Mouse (Mus musculus) MN1 (cell line): ENCODE data around the gene Pde2a.

Experiments used
- DNase-seq: peaks from one replicate; pipeline ENCODE4 v3.0.0-alpha.2; 2016; ENCODE audit warnings: low spot score

The Pde2a gene

GRCm38 (mm10) chr7:101403831-101404230 lies 17.7 kb upstream of the Pde2a start:
- no peak for DNase-seq

- DNase-seq = no peak
These were observed 11.1 kb upstream of the Pde2a start, which contains the start of gene Gm45837 for GRCm38 (mm10) chr7:101410267-101410936. Gene Gm45837 (plus strand): TSS chr7:101410886.

- peak; percentile 88 for DNase-seq
These were observed 8.7 kb upstream of the Pde2a start for GRCm38 (mm10) chr7:101412796-101413195.

GRCm38 (mm10) chr7:101414209-101414608 lies 7.3 kb upstream of the Pde2a start:
- peak; percentile 23 for DNase-seq

- DNase-seq = peak; percentile 47
These were observed 6.6 kb upstream of the Pde2a start for GRCm38 (mm10) chr7:101414661-101415511.

- no peak for DNase-seq
These were observed 5.9 kb upstream of the Pde2a start for GRCm38 (mm10) chr7:101415512-101416100.

GRCm38 (mm10) chr7:101416391-101416790 lies 5.1 kb upstream of the Pde2a start:
- no peak for DNase-seq

- peak; percentile 57 for DNase-seq
These were observed 2.3 kb upstream of the Pde2a start for GRCm38 (mm10) chr7:101419013-101419770.

GRCm38 (mm10) chr7:101422069-101422468 lies 578 bp downstream of the Pde2a start:
- DNase-seq = no peak

GRCm38 (mm10) chr7:101422646-101423045 lies 1.2 kb downstream of the Pde2a start:
- DNase-seq = no peak

GRCm38 (mm10) chr7:101423970-101424369 lies 2.5 kb downstream of the Pde2a start:
- peak; percentile 74 for DNase-seq

- DNase-seq = no peak
These were observed 5.2 kb downstream of the Pde2a start for GRCm38 (mm10) chr7:101426692-101427091.

- peak; percentile 50 for DNase-seq
These were observed 6.2 kb downstream of the Pde2a start for GRCm38 (mm10) chr7:101427736-101428135.

GRCm38 (mm10) chr7:101435038-101435437 lies 13.5 kb downstream of the Pde2a start:
- DNase-seq = no peak

- DNase-seq = no peak
These were observed 16.4 kb downstream of the Pde2a start for GRCm38 (mm10) chr7:101437876-101438275.

- no peak for DNase-seq
These were observed 21.6 kb downstream of the Pde2a start for GRCm38 (mm10) chr7:101443093-101443492.

- no peak for DNase-seq
These were observed 22.7 kb downstream of the Pde2a start for GRCm38 (mm10) chr7:101444211-101444610.

GRCm38 (mm10) chr7:101449855-101450254 lies 28.4 kb downstream of the Pde2a start:
- DNase-seq = peak; percentile 73

GRCm38 (mm10) chr7:101450422-101451401 lies 29.2 kb downstream of the Pde2a start:
- DNase-seq = peak; percentile 87

- DNase-seq = no peak
These were observed 31.2 kb downstream of the Pde2a start for GRCm38 (mm10) chr7:101452669-101453068.

- no peak for DNase-seq
These were observed 31.8 kb downstream of the Pde2a start for GRCm38 (mm10) chr7:101453296-101453695.
